Mouse (Mus musculus) 3134 (cell line): ENCODE data around the gene Rcan2.
A peak's percentile ranks its signal among the peaks of the same experiment; 100 is the strongest.

Experiments used
- DNase-seq: peaks from one replicate; pipeline ENCODE4 v3.0.0-alpha.2; 2011; ENCODE audit warnings: low spot score; ENCODE audit not compliant: insufficient read length; ENCODE audit errors: extremely low read depth

The Rcan2 gene

GRCm38 (mm10) chr17:43801077-43801476 lies at the start of gene Rcan2:
TSS of gene Rcan2 (plus strand) at chr17:43801351.
- no peak for DNase-seq

GRCm38 (mm10) chr17:43752811-43753210 lies 48.3 kb upstream of the Rcan2 start:
- DNase-seq = no peak

- peak; percentile 69 for DNase-seq
These were observed 46.5 kb upstream of the Rcan2 start for GRCm38 (mm10) chr17:43754687-43755086.

GRCm38 (mm10) chr17:43758607-43759259 lies 42.4 kb upstream of the Rcan2 start:
- DNase-seq = no peak

- DNase-seq = peak; percentile 67
These were observed 16.6 kb upstream of the Rcan2 start for GRCm38 (mm10) chr17:43784531-43784930.

GRCm38 (mm10) chr17:43788222-43788621 lies 12.9 kb upstream of the Rcan2 start:
- DNase-seq = peak; percentile 36

GRCm38 (mm10) chr17:43789376-43789775 lies 11.8 kb upstream of the Rcan2 start:
- DNase-seq = no peak

GRCm38 (mm10) chr17:43791751-43792150 lies 9.4 kb upstream of the Rcan2 start:
- no peak for DNase-seq

- DNase-seq = no peak
These were observed 6.3 kb upstream of the Rcan2 start for GRCm38 (mm10) chr17:43794731-43795280.

- DNase-seq = no peak
These were observed 633 bp downstream of the Rcan2 start for GRCm38 (mm10) chr17:43801595-43802373.

GRCm38 (mm10) chr17:43802414-43802813 lies 1.3 kb downstream of the Rcan2 start:
- DNase-seq = no peak

GRCm38 (mm10) chr17:43803111-43803510 lies 2.0 kb downstream of the Rcan2 start:
- DNase-seq = no peak

GRCm38 (mm10) chr17:43803764-43804163 lies 2.6 kb downstream of the Rcan2 start:
- no peak for DNase-seq

GRCm38 (mm10) chr17:43806841-43807240 lies 5.7 kb downstream of the Rcan2 start:
- DNase-seq = no peak

GRCm38 (mm10) chr17:43811453-43811852 lies 10.3 kb downstream of the Rcan2 start:
- no peak for DNase-seq

- no peak for DNase-seq
These were observed 14.2 kb downstream of the Rcan2 start for GRCm38 (mm10) chr17:43815376-43815775.

- no peak for DNase-seq
These were observed 15.3 kb downstream of the Rcan2 start for GRCm38 (mm10) chr17:43816480-43816879.

- no peak for DNase-seq
These were observed 16.0 kb downstream of the Rcan2 start for GRCm38 (mm10) chr17:43817171-43817570.

- DNase-seq = no peak
These were observed 17.2 kb downstream of the Rcan2 start for GRCm38 (mm10) chr17:43818390-43818789.

GRCm38 (mm10) chr17:43820904-43821303 lies 19.8 kb downstream of the Rcan2 start:
- no peak for DNase-seq

GRCm38 (mm10) chr17:43822207-43822606 lies 21.1 kb downstream of the Rcan2 start:
- DNase-seq = no peak

GRCm38 (mm10) chr17:43822630-43823029 lies 21.5 kb downstream of the Rcan2 start:
- DNase-seq = no peak
